Mouse (Mus musculus) MEL (cell line): ENCODE data around the gene Bphl. TPM values are rescaled to one million over a fixed set of nuclear protein-coding genes. Genes with fewer than 3 reads are reported as not detected.

Experiments
- DNase-seq: peaks from one replicate; pipeline ENCODE4 v3.0.0; 2011; ENCODE audit warnings: low read depth, low spot score
- H3K27ac ChIP-seq: 2 replicates; pipeline ENCODE4 v1.5.1; 2012; ENCODE audit warnings: low read depth, mild to moderate bottlenecking, control low read depth, low read length, moderate library complexity; ENCODE audit not compliant: control insufficient read depth
- H3K27me3 ChIP-seq, 2 experiments: fragments of 150-350 bp in 1 of 2; sonication (generic) in 1 of 2; 2 replicates each; pipeline ENCODE4 v1.6.1; 2012; ENCODE audit warnings: low read length in 2 of 2, mild to moderate bottlenecking in 2 of 2, improper control_type of control experiment in 1 of 2, moderate library complexity in 1 of 2; ENCODE audit not compliant: insufficient read depth in 2 of 2, control insufficient read depth in 1 of 2
- H3K36me3 ChIP-seq, 2 experiments: 2 replicates each; pipeline ENCODE4 v1.6.1; 2012 to 2014; ENCODE audit warnings: low read length in 2 of 2, improper control_type of control experiment in 1 of 2, inconsistent platforms in 1 of 2, mild to moderate bottlenecking in 1 of 2; ENCODE audit not compliant: insufficient read depth in 2 of 2, control insufficient read depth in 1 of 2
- H3K4me1 ChIP-seq, 2 experiments: fragments of 150-350 bp in 1 of 2; sonication (generic) in 1 of 2; 2 replicates each; pipeline ENCODE4 v1.6.1; 2012; ENCODE audit warnings: low read length in 2 of 2, improper control_type of control experiment in 1 of 2, mild to moderate bottlenecking in 1 of 2; ENCODE audit not compliant: insufficient read depth in 2 of 2, control insufficient read depth in 1 of 2
- H3K4me3 ChIP-seq, 2 experiments: fragments of 150-350 bp in 1 of 2; sonication (generic) in 1 of 2; 2 replicates each; pipeline ENCODE4 v1.5.1; 2012; ENCODE audit warnings: low read depth in 2 of 2, low read length in 2 of 2, mild to moderate bottlenecking in 2 of 2, moderate library complexity in 2 of 2, control low read depth in 1 of 2, improper control_type of control experiment in 1 of 2; ENCODE audit not compliant: control insufficient read depth in 1 of 2, insufficient read depth in 1 of 2
- H3K79me2 ChIP-seq: 2 replicates; pipeline ENCODE4 v1.6.1; 2012; ENCODE audit warnings: mild to moderate bottlenecking, low read length, moderate library complexity; ENCODE audit not compliant: control insufficient read depth, poor library complexity, insufficient read depth
- H3K9ac ChIP-seq: 2 replicates; pipeline ENCODE4 v1.6.1; 2012; ENCODE audit warnings: low read depth, mild to moderate bottlenecking, control low read depth, low read length, moderate library complexity; ENCODE audit not compliant: control insufficient read depth, poor library complexity, severe bottlenecking
- H3K9me3 ChIP-seq: fragments of 150-350 bp; sonication (generic); replicated peaks from 2 replicates; pipeline ENCODE4 v1.6.1; 2012; ENCODE audit warnings: mild to moderate bottlenecking, low read length, improper control_type of control experiment, moderate library complexity; ENCODE audit not compliant: insufficient read depth
- BHLHE40 ChIP-seq: IDR thresholded peaks from 2 replicates; pipeline ENCODE4 v1.6.1; 2012; ENCODE audit warnings: low read depth, mild to moderate bottlenecking, inconsistent platforms, low read length, improper control_type of control experiment, borderline replicate concordance
- CHD1 ChIP-seq: IDR thresholded peaks from 2 replicates; pipeline ENCODE4 v1.6.1; 2012; ENCODE audit warnings: low read depth, mild to moderate bottlenecking, inconsistent platforms, low read length, improper control_type of control experiment
- ELF1 ChIP-seq: IDR thresholded peaks from 2 replicates; pipeline ENCODE4 v1.6.1; 2014; ENCODE audit warnings: low read depth, mild to moderate bottlenecking, inconsistent platforms, low read length, improper control_type of control experiment, moderate library complexity
- EP300 ChIP-seq, 2 experiments: IDR thresholded peaks; 2 replicates each; pipeline ENCODE4 v1.6.1; 2011; ENCODE audit warnings: improper control_type of control experiment in 2 of 2, low read length in 2 of 2, low read depth in 1 of 2, mild to moderate bottlenecking in 1 of 2
- KAT2A ChIP-seq: conservative IDR thresholded peaks from 2 replicates; pipeline ENCODE4 v1.6.1; 2012; ENCODE audit warnings: low read depth, low read length, improper control_type of control experiment, inconsistent platforms
- MEF2A ChIP-seq: IDR thresholded peaks from 2 replicates; pipeline ENCODE4 v1.6.1; 2014; ENCODE audit warnings: low read depth, mild to moderate bottlenecking, inconsistent platforms, low read length, improper control_type of control experiment; ENCODE audit not compliant: poor library complexity, insufficient replicate concordance, severe bottlenecking; ENCODE audit errors: extremely low read depth
- MXI1 ChIP-seq: IDR thresholded peaks from 2 replicates; pipeline ENCODE4 v1.6.1; 2011; ENCODE audit warnings: mild to moderate bottlenecking, low read depth, low read length, improper control_type of control experiment
- NELFE ChIP-seq: IDR thresholded peaks from 2 replicates; pipeline ENCODE4 v1.6.1; 2011; ENCODE audit warnings: low read depth, low read length, improper control_type of control experiment
- POLR2A ChIP-seq, 2 experiments: IDR thresholded peaks; 2 replicates each; pipeline ENCODE4 v1.6.1; 2011 to 2012; ENCODE audit warnings: low read length in 2 of 2, mild to moderate bottlenecking in 2 of 2, control low read depth in 1 of 2, improper control_type of control experiment in 1 of 2, low read depth in 1 of 2, moderate library complexity in 1 of 2; ENCODE audit not compliant: control insufficient read depth in 1 of 2, insufficient read depth in 1 of 2, poor library complexity in 1 of 2
- POLR2AphosphoS2 ChIP-seq: IDR thresholded peaks from 2 replicates; pipeline ENCODE4 v1.6.1; 2011; ENCODE audit warnings: low read length, improper control_type of control experiment
- RAD21 ChIP-seq: IDR thresholded peaks from 2 replicates; pipeline ENCODE4 v1.6.1; 2011; ENCODE audit warnings: mild to moderate bottlenecking, low read depth, low read length, improper control_type of control experiment
- SMC3 ChIP-seq: IDR thresholded peaks from 2 replicates; pipeline ENCODE4 v1.6.1; 2011; ENCODE audit warnings: low read depth, low read length, improper control_type of control experiment
- TAL1 ChIP-seq: IDR thresholded peaks from 2 replicates; pipeline ENCODE4 v1.6.1; 2012; ENCODE audit warnings: mild to moderate bottlenecking, inconsistent platforms, low read length, moderate library complexity, mixed read lengths
- TCF12 ChIP-seq: IDR thresholded peaks from 2 replicates; pipeline ENCODE4 v1.6.1; 2014; ENCODE audit warnings: low read depth, mild to moderate bottlenecking, inconsistent platforms, low read length, improper control_type of control experiment, moderate library complexity
- UBTF ChIP-seq: IDR thresholded peaks from 2 replicates; pipeline ENCODE4 v1.6.1; 2012; ENCODE audit warnings: low read depth, mild to moderate bottlenecking, inconsistent platforms, low read length, improper control_type of control experiment, moderate library complexity, borderline replicate concordance; ENCODE audit not compliant: insufficient read depth
- USF1 ChIP-seq: IDR thresholded peaks from 2 replicates; pipeline ENCODE4 v1.6.1; 2014; ENCODE audit warnings: low read depth, mild to moderate bottlenecking, inconsistent platforms, low read length, improper control_type of control experiment, moderate library complexity
- USF2 ChIP-seq, 2 experiments: IDR thresholded peaks; 2 replicates each; pipeline ENCODE4 v1.6.1; 2011 to 2012; ENCODE audit warnings: improper control_type of control experiment in 2 of 2, low read length in 2 of 2, borderline replicate concordance in 1 of 2, inconsistent platforms in 1 of 2, low read depth in 1 of 2, mild to moderate bottlenecking in 1 of 2; ENCODE audit not compliant: insufficient read depth in 1 of 2
- ZMIZ1 ChIP-seq: IDR thresholded peaks from 2 replicates; pipeline ENCODE4 v1.6.1; 2012; ENCODE audit warnings: low read depth, mild to moderate bottlenecking, inconsistent platforms, low read length, improper control_type of control experiment, moderate library complexity
- polyA plus RNA-seq, 2 experiments: library from polyadenylated mRNA; stranded (reverse) in 1 of 2; unstranded in 1 of 2; fragments of >175 nt in 1 of 2; fragments of >200 nt in 1 of 2; gene quantifications; 2 replicates each; pipeline versions ENCODE4 v1.2.1 to v1.2.4; 2012; ENCODE audit warnings: low replicate concordance in 2 of 2, low read depth in 1 of 2; ENCODE audit not compliant: insufficient read length in 2 of 2, insufficient read depth in 1 of 2, missing spikeins in 1 of 2
- total RNA-seq: library from RNA; depleted of rRNA; stranded (reverse); fragments of 300-350 nt; gene quantifications from 2 replicates; pipeline ENCODE4 v1.2.3, GENCODE M21; 2012

Bphl gene
- total and polyA plus RNA-seq, 3 experiments, result 6.5 to 7.7 TPM; not detected in 1

DNA sequence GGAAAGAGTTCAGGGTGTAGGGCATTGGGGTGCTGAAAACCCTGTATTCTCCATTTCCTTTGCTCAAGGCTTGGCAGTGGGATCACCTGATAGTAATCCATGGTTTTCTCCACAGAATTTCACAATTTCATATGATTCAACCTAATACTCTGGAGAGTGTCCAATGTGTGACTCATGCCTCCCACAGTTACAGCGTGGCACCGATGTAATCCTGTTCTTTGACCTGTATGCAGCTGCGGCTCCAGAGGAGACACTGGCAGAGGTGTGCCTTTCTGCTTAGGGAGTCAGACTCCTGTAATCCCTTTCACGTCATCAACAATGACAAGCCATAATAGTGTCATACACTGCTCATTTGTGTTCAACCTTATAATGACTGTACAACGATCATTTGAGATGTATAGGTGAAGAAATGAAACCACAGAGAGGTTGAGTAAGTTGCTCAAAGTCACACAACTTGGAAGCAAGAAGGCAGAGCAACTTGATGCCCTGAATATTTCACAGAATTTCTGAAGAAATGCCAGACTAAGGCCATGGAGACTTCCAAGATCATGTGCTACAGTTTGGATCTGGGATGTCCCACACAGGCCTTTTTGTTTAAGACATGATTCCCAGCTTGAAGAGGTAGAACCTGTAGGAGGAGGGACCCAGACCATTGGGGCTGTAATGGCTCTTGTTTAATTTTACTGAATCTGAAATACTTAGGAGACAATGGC, 75.1 kb downstream of the Bphl start:
- Histone ChIP-seq H3K79me2 (no peaks in the 10 kb centered on the region), H3K9me3 (no peaks in the 10 kb centered on the region), H3K27ac (no peak overlapping the region), H3K4me3 (no peak overlapping the region), H3K4me1 (peaks cover 23 to 31% of the 10 kb centered on the region in 2 experiments), H3K36me3 (peaks cover 0 to 25% of the 10 kb centered on the region in 2 experiments; a peak in 2 of 4 replicates), H3K9ac (no peak overlapping the region), H3K27me3 (no peaks in the 10 kb centered on the region)
- no peak for TF ChIP-seq USF1
- TF ChIP-seq KAT2A, result no peak
- no peak for TF ChIP-seq TCF12
- no peak for TF ChIP-seq CHD1
- no peak for TF ChIP-seq EP300 (IDR thresholded peaks at IDR 0.05; ENCODE audit: low read depth in 1 of 2, low read length in 2 of 2)
- TF ChIP-seq TAL1, result no peak
- TF ChIP-seq POLR2AphosphoS2, result no peak
- TF ChIP-seq ELF1, result no peak
- TF ChIP-seq ZMIZ1, result no peak
- no peak for TF ChIP-seq SMC3
- DNase-seq, result no peak

DNA sequence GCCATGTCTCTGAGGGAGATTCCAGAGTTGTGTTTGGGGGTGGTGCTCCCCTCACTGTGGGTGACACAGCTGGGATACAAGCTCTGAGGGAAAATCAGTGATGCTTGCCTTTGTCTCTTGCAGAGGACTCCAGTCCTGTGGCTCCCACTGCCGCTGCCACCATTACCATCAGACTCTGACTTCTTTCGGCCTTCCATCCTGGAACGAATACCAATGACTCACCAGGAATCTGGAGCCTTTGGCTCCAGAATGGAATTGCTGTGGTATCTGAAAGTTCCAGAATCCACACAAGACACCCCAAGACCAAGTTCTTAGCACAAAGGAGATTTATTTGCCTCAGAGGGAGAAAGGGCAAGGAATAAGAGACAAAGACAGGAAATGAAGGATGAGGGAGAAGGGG, 75.7 kb downstream of the Bphl start:
- Histone ChIP-seq H3K79me2 (no peaks in the 10 kb centered on the region), H3K4me3 (no peak overlapping the region), H3K27me3 (no peaks in the 10 kb centered on the region), H3K27ac (no peak overlapping the region), H3K36me3 (peaks cover 0 to 31% of the 10 kb centered on the region in 2 experiments; a peak in 2 of 4 replicates), H3K4me1 (peaks cover 29 to 36% of the 10 kb centered on the region in 2 experiments), H3K9me3 (no peaks in the 10 kb centered on the region), H3K9ac (no peak overlapping the region)
- no peak for DNase-seq
- TF ChIP-seq CHD1 (no peak), EP300 (IDR thresholded peaks at IDR 0.05; ENCODE audit: low read depth in 1 of 2, low read length in 2 of 2) (no peak), RAD21 (no peak), USF2 (IDR thresholded peaks at IDR 0.05; ENCODE audit: borderline replicate concordance in 1 of 2, insufficient read depth in 1 of 2, low read depth in 1 of 2, low read length in 2 of 2) (no peak), NELFE (no peak), MEF2A (no peak), MXI1 (no peak), BHLHE40 (no peak), UBTF (no peak), POLR2A (IDR thresholded peaks at IDR 0.05; ENCODE audit: control insufficient read depth in 1 of 2, insufficient read depth in 1 of 2, low read depth in 1 of 2, low read length in 2 of 2, poor library complexity in 1 of 2) (no peak)
